ENCODE assay signal across 13 mouse cellular contexts in the genomic region with DNA sequence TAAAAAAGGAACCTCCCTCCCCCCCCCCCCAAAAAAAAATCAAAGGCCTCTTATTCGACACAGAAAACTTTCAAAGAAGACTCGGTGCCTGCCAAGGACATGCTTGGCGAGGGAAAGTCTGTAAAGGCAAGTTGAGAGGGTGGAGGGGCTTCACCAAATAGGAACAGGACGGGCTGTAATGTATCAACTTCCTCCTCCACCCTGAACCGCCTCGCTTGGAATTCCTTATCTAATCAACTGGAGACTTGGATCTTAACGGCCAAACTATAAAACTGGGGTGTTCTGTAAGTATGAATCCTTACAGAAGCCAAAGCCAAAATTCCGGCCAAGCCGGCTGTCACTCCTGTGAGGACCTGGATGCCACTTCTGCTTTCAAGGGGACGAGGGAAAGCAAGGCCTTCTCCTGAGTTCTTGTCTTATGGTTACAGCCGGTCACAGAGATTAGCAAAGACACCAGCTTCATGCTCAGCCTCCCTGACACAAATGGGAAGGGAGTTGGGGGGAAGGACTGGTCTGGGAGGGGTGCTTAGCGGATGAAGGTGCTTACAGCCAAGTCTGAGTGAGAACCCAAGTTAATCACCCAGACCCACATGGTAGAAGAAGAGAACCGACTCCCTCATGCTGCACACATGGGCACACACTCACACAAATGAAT. TPM values are rescaled to one million over a fixed set of nuclear protein-coding genes. Genes with fewer than 3 reads are reported as not detected.
DNase-seq lines count a peak whose midpoint lies in the region.
"Had no signal": no experiment of that assay in that cellular context is flagged by ENCODE, and none has a peak within 500 bp of the region (broad histone marks: within the 10 kb centered on the region; RNA-seq: fewer than 3 reads in every experiment).

No protein-coding gene starts in this region.

- no peaks in the 10 kb centered on the region for H3K4me1 ChIP-seq in brown adipose tissue, adult 24 weeks (ENCODE audit: control insufficient read depth, insufficient read depth, insufficient read length, low read length)

- peak; percentile 97 for DNase-seq in heart, adult 11 months
- peak; percentile 32 for DNase-seq in heart, postnatal 25 days (ENCODE audit: low spot score)
- DNase-seq in lung, postnatal 4 days, result peak; percentile 31 to 40
- DNase-seq in cerebellum, adult 9-11 months, result no peak
- no peak for DNase-seq in ovary, postnatal 14 days (ENCODE audit: low spot score)
- DNase-seq in thymus, postnatal 36 days, result no peak
- DNase-seq: adrenal gland, adult 2 months; cerebellum, adult 9-10 months had no signal

- intact Hi-C loops in heart, postnatal 25 days (cut with DNase I), result loop anchor here (2.0 kb wide), 1 partner anchor 35 kb away; the partner anchor contains the start of gene Nhlrc1

- peak overlapping the region; percentile 43; the same call in 1 of the 2 replicates for H3K27ac ChIP-seq in brown adipose tissue, adult 24 weeks (replicated peaks; ENCODE audit: low read depth, low read length)
- H3K27ac ChIP-seq: forebrain, embryonic 10.5 days; hindbrain, embryonic 14.5 days; limb, embryonic 13.5 days had no signal

- no peak overlapping the region for H3K4me3 ChIP-seq in brown adipose tissue, adult 24 weeks (ENCODE audit: insufficient read depth, low read depth, low read length)
- H3K4me3 ChIP-seq: forebrain, embryonic 10.5 days; limb, embryonic 13.5 days had no signal

RNA-seq across cellular contexts. Expression of gene Nhlrc1, which starts 34.7 kb away (rescaled TPM):
- polyA plus RNA-seq in brown adipose tissue, adult 24 weeks (2012; ENCODE audit: insufficient read depth, insufficient read length, missing spikeins), result 0.67 and 1.3 TPM in 2 replicates
- 1 to 10 TPM; 5.6 to 6.2 TPM for total RNA-seq in heart, postnatal 25 days (2021)
- polyA plus RNA-seq: G1E had no signal

RNA-seq across cellular contexts. Expression of gene Kif13a, which starts 50.3 kb away (rescaled TPM):
- polyA plus RNA-seq in brown adipose tissue, adult 24 weeks (2012; ENCODE audit: insufficient read depth, insufficient read length, missing spikeins), result 8.9 and 15.1 TPM in 2 replicates
- 100 to 1,000 TPM; 109 to 118 TPM for total RNA-seq in heart, postnatal 25 days (2021)
- polyA plus RNA-seq: G1E had no signal

Comparison
In these comparisons a context has a peak if more than half of its experiments do, and no peak if none do; other contexts are left out.
1. DNase-seq: peak in heart, adult 11 months (single experiment), heart, postnatal 25 days (single experiment) and lung, postnatal 4 days (2 of 2); none in cerebellum, adult 9-11 months (single experiment), ovary, postnatal 14 days (single experiment) and thymus, postnatal 36 days (0 of 2).